Mouse (Mus musculus) MEL (cell line): Measurements from ENCODE around the gene Rhbdl1. TPM values are rescaled to one million over a fixed set of nuclear protein-coding genes. Genes with fewer than 3 reads are reported as not detected.

ENCODE experiments used
- DNase-seq: peaks from one replicate; pipeline ENCODE4 v3.0.0; 2011; ENCODE audit warnings: low read depth, low spot score
- H3K27ac ChIP-seq: 2 replicates; pipeline ENCODE4 v1.5.1; 2012; ENCODE audit warnings: low read depth, mild to moderate bottlenecking, control low read depth, low read length, moderate library complexity; ENCODE audit not compliant: control insufficient read depth
- H3K27me3 ChIP-seq, 2 experiments: fragments of 150-350 bp in 1 of 2; sonication (generic) in 1 of 2; 2 replicates each; pipeline ENCODE4 v1.6.1; 2012; ENCODE audit warnings: low read length in 2 of 2, mild to moderate bottlenecking in 2 of 2, improper control_type of control experiment in 1 of 2, moderate library complexity in 1 of 2; ENCODE audit not compliant: insufficient read depth in 2 of 2, control insufficient read depth in 1 of 2
- H3K36me3 ChIP-seq, 2 experiments: 2 replicates each; pipeline ENCODE4 v1.6.1; 2012 to 2014; ENCODE audit warnings: low read length in 2 of 2, improper control_type of control experiment in 1 of 2, inconsistent platforms in 1 of 2, mild to moderate bottlenecking in 1 of 2; ENCODE audit not compliant: insufficient read depth in 2 of 2, control insufficient read depth in 1 of 2
- H3K4me1 ChIP-seq, 2 experiments: fragments of 150-350 bp in 1 of 2; sonication (generic) in 1 of 2; 2 replicates each; pipeline ENCODE4 v1.6.1; 2012; ENCODE audit warnings: low read length in 2 of 2, improper control_type of control experiment in 1 of 2, mild to moderate bottlenecking in 1 of 2; ENCODE audit not compliant: insufficient read depth in 2 of 2, control insufficient read depth in 1 of 2
- H3K4me3 ChIP-seq, 2 experiments: fragments of 150-350 bp in 1 of 2; sonication (generic) in 1 of 2; 2 replicates each; pipeline ENCODE4 v1.5.1; 2012; ENCODE audit warnings: low read depth in 2 of 2, low read length in 2 of 2, mild to moderate bottlenecking in 2 of 2, moderate library complexity in 2 of 2, control low read depth in 1 of 2, improper control_type of control experiment in 1 of 2; ENCODE audit not compliant: control insufficient read depth in 1 of 2, insufficient read depth in 1 of 2
- H3K79me2 ChIP-seq: 2 replicates; pipeline ENCODE4 v1.6.1; 2012; ENCODE audit warnings: mild to moderate bottlenecking, low read length, moderate library complexity; ENCODE audit not compliant: control insufficient read depth, poor library complexity, insufficient read depth
- H3K9ac ChIP-seq: 2 replicates; pipeline ENCODE4 v1.6.1; 2012; ENCODE audit warnings: low read depth, mild to moderate bottlenecking, control low read depth, low read length, moderate library complexity; ENCODE audit not compliant: control insufficient read depth, poor library complexity, severe bottlenecking
- H3K9me3 ChIP-seq: fragments of 150-350 bp; sonication (generic); replicated peaks from 2 replicates; pipeline ENCODE4 v1.6.1; 2012; ENCODE audit warnings: mild to moderate bottlenecking, low read length, improper control_type of control experiment, moderate library complexity; ENCODE audit not compliant: insufficient read depth
- ELF1 ChIP-seq: IDR thresholded peaks from 2 replicates; pipeline ENCODE4 v1.6.1; 2014; ENCODE audit warnings: low read depth, mild to moderate bottlenecking, inconsistent platforms, low read length, improper control_type of control experiment, moderate library complexity
- EP300 ChIP-seq, 2 experiments: IDR thresholded peaks; 2 replicates each; pipeline ENCODE4 v1.6.1; 2011; ENCODE audit warnings: improper control_type of control experiment in 2 of 2, low read length in 2 of 2, low read depth in 1 of 2, mild to moderate bottlenecking in 1 of 2
- ETS1 ChIP-seq: IDR thresholded peaks from 2 replicates; pipeline ENCODE4 v1.6.1; 2012; ENCODE audit warnings: low read depth, mild to moderate bottlenecking, inconsistent platforms, low read length, improper control_type of control experiment, moderate library complexity
- GABPA ChIP-seq: IDR thresholded peaks from 2 replicates; pipeline ENCODE4 v1.6.1; 2012; ENCODE audit warnings: low read depth, mild to moderate bottlenecking, inconsistent platforms, low read length, improper control_type of control experiment, moderate library complexity
- GATA1 ChIP-seq: IDR thresholded peaks from 2 replicates; pipeline ENCODE4 v1.6.1; 2011; ENCODE audit warnings: low read depth, low read length, improper control_type of control experiment
- HCFC1 ChIP-seq: IDR thresholded peaks from 2 replicates; pipeline ENCODE4 v1.6.1; 2012; ENCODE audit warnings: low read depth, mild to moderate bottlenecking, inconsistent platforms, low read length, improper control_type of control experiment, moderate library complexity
- JUND ChIP-seq: IDR thresholded peaks from 2 replicates; pipeline ENCODE4 v1.6.1; 2011; ENCODE audit warnings: low read depth, mild to moderate bottlenecking, improper control_type of control experiment, low read length
- KAT2A ChIP-seq: conservative IDR thresholded peaks from 2 replicates; pipeline ENCODE4 v1.6.1; 2012; ENCODE audit warnings: low read depth, low read length, improper control_type of control experiment, inconsistent platforms
- MAZ ChIP-seq: IDR thresholded peaks from 2 replicates; pipeline ENCODE4 v1.6.1; 2012; ENCODE audit warnings: low read depth, mild to moderate bottlenecking, inconsistent platforms, low read length, improper control_type of control experiment
- MXI1 ChIP-seq: IDR thresholded peaks from 2 replicates; pipeline ENCODE4 v1.6.1; 2011; ENCODE audit warnings: mild to moderate bottlenecking, low read depth, low read length, improper control_type of control experiment
- NELFE ChIP-seq: IDR thresholded peaks from 2 replicates; pipeline ENCODE4 v1.6.1; 2011; ENCODE audit warnings: low read depth, low read length, improper control_type of control experiment
- NRF1 ChIP-seq: IDR thresholded peaks from 2 replicates; pipeline ENCODE4 v1.6.1; 2014; ENCODE audit warnings: low read depth, mild to moderate bottlenecking, inconsistent platforms, low read length, improper control_type of control experiment, moderate library complexity; ENCODE audit not compliant: poor library complexity, insufficient read depth, severe bottlenecking
- POLR2A ChIP-seq, 2 experiments: IDR thresholded peaks; 2 replicates each; pipeline ENCODE4 v1.6.1; 2011 to 2012; ENCODE audit warnings: low read length in 2 of 2, mild to moderate bottlenecking in 2 of 2, control low read depth in 1 of 2, improper control_type of control experiment in 1 of 2, low read depth in 1 of 2, moderate library complexity in 1 of 2; ENCODE audit not compliant: control insufficient read depth in 1 of 2, insufficient read depth in 1 of 2, poor library complexity in 1 of 2
- POLR2AphosphoS2 ChIP-seq: IDR thresholded peaks from 2 replicates; pipeline ENCODE4 v1.6.1; 2011; ENCODE audit warnings: low read length, improper control_type of control experiment
- RAD21 ChIP-seq: IDR thresholded peaks from 2 replicates; pipeline ENCODE4 v1.6.1; 2011; ENCODE audit warnings: mild to moderate bottlenecking, low read depth, low read length, improper control_type of control experiment
- SIN3A ChIP-seq: IDR thresholded peaks from 2 replicates; pipeline ENCODE4 v1.6.1; 2012; ENCODE audit warnings: low read length, improper control_type of control experiment, inconsistent platforms
- TBP ChIP-seq: IDR thresholded peaks from 2 replicates; pipeline ENCODE4 v1.8.0; 2011; ENCODE audit warnings: low read depth, low read length, improper control_type of control experiment
- TCF12 ChIP-seq: IDR thresholded peaks from 2 replicates; pipeline ENCODE4 v1.6.1; 2014; ENCODE audit warnings: low read depth, mild to moderate bottlenecking, inconsistent platforms, low read length, improper control_type of control experiment, moderate library complexity
- UBTF ChIP-seq: IDR thresholded peaks from 2 replicates; pipeline ENCODE4 v1.6.1; 2012; ENCODE audit warnings: low read depth, mild to moderate bottlenecking, inconsistent platforms, low read length, improper control_type of control experiment, moderate library complexity, borderline replicate concordance; ENCODE audit not compliant: insufficient read depth
- USF1 ChIP-seq: IDR thresholded peaks from 2 replicates; pipeline ENCODE4 v1.6.1; 2014; ENCODE audit warnings: low read depth, mild to moderate bottlenecking, inconsistent platforms, low read length, improper control_type of control experiment, moderate library complexity
- ZMIZ1 ChIP-seq: IDR thresholded peaks from 2 replicates; pipeline ENCODE4 v1.6.1; 2012; ENCODE audit warnings: low read depth, mild to moderate bottlenecking, inconsistent platforms, low read length, improper control_type of control experiment, moderate library complexity
- polyA plus RNA-seq, 2 experiments: library from polyadenylated mRNA; stranded (reverse) in 1 of 2; unstranded in 1 of 2; fragments of >175 nt in 1 of 2; fragments of >200 nt in 1 of 2; gene quantifications; 2 replicates each; pipeline versions ENCODE4 v1.2.1 to v1.2.4; 2012; ENCODE audit warnings: low replicate concordance in 2 of 2, low read depth in 1 of 2; ENCODE audit not compliant: insufficient read length in 2 of 2, insufficient read depth in 1 of 2, missing spikeins in 1 of 2
- total RNA-seq: library from RNA; depleted of rRNA; stranded (reverse); fragments of 300-350 nt; gene quantifications from 2 replicates; pipeline ENCODE4 v1.2.3, GENCODE M21; 2012

The Rhbdl1 gene
- total and polyA plus RNA-seq, 3 experiments, result 1.4 to 4.0 TPM; not detected in 1

DNA sequence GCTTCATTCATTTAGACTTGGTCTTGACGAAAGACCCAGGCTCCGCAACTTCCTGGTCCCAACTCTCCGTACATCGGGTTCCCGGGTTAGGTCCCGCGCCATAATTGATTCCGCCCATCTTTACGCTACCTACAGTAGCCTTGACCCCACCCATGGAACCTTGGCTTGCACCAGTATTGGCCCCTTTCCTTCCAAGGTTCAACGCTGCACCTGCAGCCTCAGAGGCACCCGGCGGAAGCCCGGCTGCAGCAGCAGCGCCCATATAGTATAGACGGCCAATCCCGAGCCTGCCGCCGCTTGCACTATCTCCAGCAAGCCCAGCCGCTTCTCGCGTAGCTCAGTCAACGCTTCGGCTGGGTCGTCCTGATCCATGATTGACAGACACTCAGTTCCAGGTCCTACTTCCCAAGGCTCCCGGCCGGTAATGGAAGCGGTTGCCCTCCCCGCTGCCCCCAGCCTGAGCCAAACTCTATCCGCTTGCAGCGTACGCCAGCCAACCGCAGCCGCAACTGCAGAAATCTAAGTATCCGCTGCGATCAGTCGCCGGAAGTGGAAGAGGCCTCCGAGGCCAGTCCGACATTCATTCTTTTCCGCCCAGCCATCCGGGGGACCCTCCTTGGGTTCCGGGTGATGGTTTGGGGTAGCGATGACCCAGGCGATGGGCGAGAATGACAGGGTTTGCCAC, 45.1 kb downstream of the Rhbdl1 start:
- H3K4me3 ChIP-seq, result peak overlapping the region; percentile 67 to 84
- peak overlapping the region; percentile 87 for H3K9ac ChIP-seq
- H3K27me3 ChIP-seq, result no peaks in the 10 kb centered on the region
- peaks cover 0 to 24% of the 10 kb centered on the region in 2 experiments; a peak in 2 of 4 replicates for H3K4me1 ChIP-seq
- peaks cover 20% of the 10 kb centered on the region for H3K79me2 ChIP-seq
- no peaks in the 10 kb centered on the region for H3K9me3 ChIP-seq
- DNase-seq, result peak; percentile 95
- TF ChIP-seq EP300 (IDR thresholded peaks at IDR 0.05; ENCODE audit: low read depth in 1 of 2, low read length in 2 of 2) (peak in 1 of 2 experiments; percentile 36; a peak in 2 of 4 replicates), TBP (peak; percentile 89), POLR2A (IDR thresholded peaks at IDR 0.05; ENCODE audit: control insufficient read depth in 1 of 2, insufficient read depth in 1 of 2, low read depth in 1 of 2, low read length in 2 of 2, poor library complexity in 1 of 2) (peak; percentile 55 to 82; a peak in 3 of 4 replicates), ETS1 (peak; percentile 49; the same call in 1 of the 2 replicates), UBTF (0 out of 2 replicates have a peak, but pooled peaks have one; percentile 67), GABPA (no peak), HCFC1 (peak; percentile 92), GATA1 (peak; percentile 1; the same call in 1 of the 2 replicates), SIN3A (peak; percentile 81), MAZ (peak; percentile 6; the same call in 1 of the 2 replicates), NELFE (peak; percentile 86), JUND (no peak), ZMIZ1 (no peak; the same call in none of the 2 replicates), USF1 (no peak), RAD21 (no peak), MXI1 (peak; percentile 43; the same call in 1 of the 2 replicates), TCF12 (peak; percentile 64), POLR2AphosphoS2 (peak; percentile 80), ELF1 (peak; percentile 80), KAT2A (no peak; the same call in 1 of the 2 replicates), NRF1 (peak; percentile 32; the same call in 1 of the 2 replicates)
- H3K36me3 ChIP-seq, result peaks cover 0 to 5% of the 10 kb centered on the region in 2 experiments; a peak in 1 of 4 replicates
- peak overlapping the region; percentile 97 for H3K27ac ChIP-seq
